Mouse (Mus musculus) induced T-regulatory cell, adult 2 months (primary cell): ENCODE measurements at regions not wholly inside any gene's neighbourhood (a gene's known extent, or its start where the extent isn't known, plus 50 kb on each side); places are given as distances from the start of the nearest gene placed in this dataset.

Experiments
- DNase-seq: peaks from one replicate; pipeline ENCODE4 v3.0.0-alpha.2; 2012; ENCODE audit warnings: low read depth

DNA sequence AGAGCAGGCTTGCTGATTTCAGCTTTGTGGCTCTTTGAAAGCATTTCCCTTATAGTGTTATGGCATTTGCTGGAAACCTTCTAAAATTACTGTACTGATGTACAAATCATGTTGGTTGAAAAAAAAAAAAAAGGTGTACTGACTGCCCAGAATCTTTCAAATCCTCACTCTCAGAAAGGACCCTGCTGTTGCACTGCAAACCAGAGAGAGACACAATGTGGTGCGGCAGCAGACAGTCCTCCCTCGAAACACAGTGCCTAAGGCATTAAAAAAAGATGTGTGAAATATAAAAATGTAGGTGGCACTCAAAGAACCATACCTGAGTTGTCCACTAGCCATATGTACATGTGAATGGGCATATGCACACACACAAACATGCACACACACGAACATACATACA is 128.3 kb downstream of the Actr3 start:
- no peak for DNase-seq

GRCm38 (mm10) chr1:125298520-125299090 is 136.9 kb downstream of the Actr3 start:
- DNase-seq = no peak

- DNase-seq = no peak
Measured at GRCm38 (mm10) chr1:125295646-125296045, 139.9 kb downstream of the Actr3 start.

- no peak for DNase-seq
Measured at GRCm38 (mm10) chr1:125290320-125291021, 145.1 kb downstream of the Actr3 start.

- no peak for DNase-seq
Measured at GRCm38 (mm10) chr1:125286347-125286746, 149.2 kb downstream of the Actr3 start.

DNA sequence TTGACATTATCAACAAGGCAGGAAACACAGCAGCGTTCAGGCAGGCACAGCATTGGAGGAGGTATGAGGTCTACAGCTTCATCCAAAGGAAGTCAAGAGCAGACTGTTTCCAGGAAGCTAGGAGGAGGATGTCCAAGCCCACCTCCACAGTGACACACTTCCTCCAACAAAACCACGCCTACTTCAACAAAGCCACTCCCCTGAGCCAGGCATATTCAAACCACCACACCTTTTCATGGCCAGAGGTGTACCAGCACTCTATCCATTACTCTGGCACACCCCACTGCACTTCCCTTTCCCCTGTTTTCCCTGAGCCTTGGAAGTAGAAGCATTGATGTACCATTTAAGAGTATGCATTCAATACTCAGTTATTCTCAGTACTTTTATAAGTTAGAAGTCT is 150.8 kb downstream of the Actr3 start:
- no peak for DNase-seq

DNA sequence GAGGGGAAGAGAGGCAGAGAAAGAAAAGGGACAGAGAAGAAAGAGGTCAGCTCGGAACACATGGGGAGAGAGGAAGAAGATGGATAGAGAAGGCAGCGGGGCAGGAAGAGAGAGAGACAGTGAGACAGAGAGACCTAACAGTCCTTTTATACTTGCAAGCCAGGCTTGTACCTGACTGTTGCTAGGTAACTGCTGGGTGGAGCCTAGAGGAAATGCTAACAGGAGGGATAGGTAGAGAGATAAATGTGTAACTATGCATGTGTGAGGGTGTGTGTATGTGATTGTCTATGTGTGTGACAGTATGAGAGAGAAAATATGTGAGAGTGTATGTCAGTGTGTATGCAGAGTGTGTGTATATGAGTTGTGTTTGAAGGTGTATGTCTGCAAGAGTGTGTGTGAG is 161.8 kb downstream of the Actr3 start:
- DNase-seq = no peak

DNA sequence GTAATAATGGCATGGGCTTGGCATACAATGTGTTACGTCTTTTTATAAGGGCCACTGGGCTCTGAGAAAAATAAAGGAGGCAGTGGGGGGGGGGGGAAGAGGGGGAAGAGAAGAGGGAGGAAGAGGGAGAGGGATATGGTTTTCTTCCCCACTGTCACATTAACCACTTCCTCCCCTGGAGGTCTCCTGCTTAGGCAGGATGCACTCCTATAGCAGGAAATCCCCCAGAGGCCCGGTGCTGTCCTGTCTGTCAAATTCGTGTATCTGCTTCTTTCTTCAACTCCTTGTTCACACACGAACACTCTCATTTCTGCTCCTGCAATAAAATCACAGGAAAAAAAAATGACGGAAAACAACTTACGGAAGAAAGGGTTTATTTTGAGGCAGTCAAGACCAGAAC is 171.8 kb downstream of the Actr3 start:
- no peak for DNase-seq

GRCm38 (mm10) chr1:125263068-125263467 is 172.5 kb downstream of the Actr3 start:
- no peak for DNase-seq

DNA sequence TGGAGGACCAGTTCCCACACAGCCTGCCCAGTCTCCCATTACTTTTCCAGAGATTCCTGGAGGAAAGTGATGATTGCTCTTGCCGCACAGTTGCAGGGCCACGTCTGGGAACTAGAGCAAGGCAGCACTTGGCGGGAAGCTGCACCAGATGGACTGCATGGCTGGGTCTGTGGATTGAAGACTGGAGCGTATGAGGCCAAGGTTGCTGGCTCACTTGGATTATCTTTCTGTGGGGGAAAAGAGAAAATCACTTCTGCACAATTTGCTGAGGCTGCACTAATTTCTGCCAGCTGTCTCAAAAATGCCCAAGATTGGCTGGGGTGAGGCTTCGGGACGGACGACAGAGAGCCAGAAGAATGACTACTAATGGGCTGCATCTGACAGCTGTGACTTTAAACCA is 193.2 kb downstream of the Actr3 start:
- DNase-seq = no peak

DNA sequence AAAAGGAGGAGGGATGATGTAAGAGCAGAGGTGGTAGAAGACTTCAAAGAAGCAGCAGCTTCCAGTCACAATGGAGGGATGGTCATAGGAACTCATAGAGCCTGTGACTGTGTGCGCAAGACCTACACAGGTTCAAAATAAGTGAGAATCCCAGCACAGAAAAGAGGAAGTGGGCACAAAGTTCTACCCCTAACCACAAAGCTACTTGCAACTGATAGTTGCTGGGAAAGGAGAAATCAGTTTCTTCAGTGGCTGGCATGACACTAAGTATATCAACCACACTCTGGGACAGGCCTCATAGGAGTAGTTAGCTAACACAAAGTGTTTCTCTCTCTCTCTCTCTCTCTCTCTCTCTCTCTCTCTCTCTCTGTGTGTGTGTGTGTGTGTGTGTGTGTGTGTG is 193.8 kb downstream of the Actr3 start:
- DNase-seq = no peak

DNA sequence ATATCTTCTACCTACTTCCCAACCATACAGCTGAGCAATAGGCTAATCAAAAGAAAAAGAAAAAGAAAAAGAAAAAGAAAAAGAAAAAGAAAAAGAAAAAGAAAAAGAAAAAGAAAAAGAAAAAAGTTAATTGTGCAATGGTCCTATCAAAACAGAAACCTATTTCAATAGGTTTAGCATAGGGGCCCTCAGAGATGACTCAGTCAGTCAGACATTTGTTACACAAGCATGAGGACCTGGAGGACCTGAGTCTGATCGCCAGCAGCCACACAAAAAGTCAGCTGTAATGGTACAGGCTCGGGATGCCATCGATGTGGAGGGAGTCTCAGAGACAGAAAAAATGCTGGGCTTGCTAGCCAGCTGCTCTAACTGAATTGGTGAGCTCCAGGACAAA is 197.9 kb downstream of the Actr3 start:
- DNase-seq = no peak

- DNase-seq = no peak
Measured at GRCm38 (mm10) chr1:125236948-125237594, 198.5 kb downstream of the Actr3 start.

- no peak for DNase-seq
Measured at GRCm38 (mm10) chr1:125234747-125235146, 200.8 kb downstream of the Actr3 start.

GRCm38 (mm10) chr1:125223370-125223769 is 212.2 kb downstream of the Actr3 start:
- DNase-seq = no peak

DNA sequence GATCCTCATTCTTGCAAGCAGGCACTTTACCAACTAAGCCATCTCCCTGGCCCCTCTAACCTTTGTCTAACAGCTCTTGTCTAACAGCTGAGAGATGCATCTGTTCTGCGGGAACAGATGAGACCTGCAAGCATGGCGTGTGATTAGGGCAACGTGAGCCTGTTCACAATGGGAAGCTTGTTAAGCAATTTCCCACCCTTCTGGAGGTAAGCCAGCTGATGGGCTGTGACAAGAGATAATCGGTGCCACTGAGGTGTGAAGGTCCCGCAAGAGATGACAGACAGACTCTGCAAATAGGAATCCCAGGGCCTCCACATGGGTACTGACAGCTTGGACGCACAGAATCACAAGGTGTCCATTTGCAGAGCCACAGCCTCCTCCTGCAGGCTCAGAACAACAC is 219.3 kb downstream of the Actr3 start:
- no peak for DNase-seq

DNA sequence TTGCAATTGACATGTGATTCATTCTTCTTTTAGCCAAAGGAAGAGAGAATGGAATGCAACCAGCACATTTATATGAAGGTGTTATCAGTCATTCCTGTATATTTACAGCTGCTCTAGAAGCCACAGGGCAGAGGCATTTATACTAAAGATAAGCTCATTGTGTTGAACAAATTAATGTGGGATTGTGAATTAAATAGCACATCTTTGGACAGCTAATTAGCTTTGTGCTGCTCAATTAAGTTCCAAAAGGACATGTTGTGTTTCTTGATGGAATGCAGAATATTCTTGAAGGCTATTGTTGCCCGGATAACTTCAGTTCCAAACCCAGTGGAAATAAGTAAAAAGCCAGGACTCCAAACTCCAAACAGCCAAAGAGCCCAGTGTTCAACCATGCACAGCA is 248.4 kb downstream of the Actr3 start:
- no peak for DNase-seq

GRCm38 (mm10) chr1:125176124-125176937 is 259.2 kb downstream of the Actr3 start:
- DNase-seq = no peak

DNA sequence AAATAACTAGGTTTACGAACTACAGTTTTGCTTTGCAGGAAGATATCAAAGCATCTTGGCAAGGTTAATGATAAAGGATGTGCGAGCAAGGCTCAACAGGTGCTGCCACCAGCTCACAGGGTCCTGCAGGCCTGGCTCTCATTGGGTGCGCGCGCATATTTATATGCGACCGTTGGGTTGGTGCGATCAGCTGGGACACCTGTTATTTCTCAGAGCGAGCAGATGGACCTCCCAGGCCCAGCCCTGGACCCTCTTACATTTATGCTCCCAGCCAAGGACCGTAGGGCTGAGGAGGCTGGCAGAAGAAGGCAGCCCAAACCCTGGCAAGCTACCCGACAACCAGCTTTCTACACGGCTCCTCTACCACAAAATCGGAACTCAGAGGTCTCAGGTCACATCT is 260.8 kb downstream of the Actr3 start:
- DNase-seq = no peak

GRCm38 (mm10) chr1:125172474-125172873 is 263.1 kb downstream of the Actr3 start:
- no peak for DNase-seq

DNA sequence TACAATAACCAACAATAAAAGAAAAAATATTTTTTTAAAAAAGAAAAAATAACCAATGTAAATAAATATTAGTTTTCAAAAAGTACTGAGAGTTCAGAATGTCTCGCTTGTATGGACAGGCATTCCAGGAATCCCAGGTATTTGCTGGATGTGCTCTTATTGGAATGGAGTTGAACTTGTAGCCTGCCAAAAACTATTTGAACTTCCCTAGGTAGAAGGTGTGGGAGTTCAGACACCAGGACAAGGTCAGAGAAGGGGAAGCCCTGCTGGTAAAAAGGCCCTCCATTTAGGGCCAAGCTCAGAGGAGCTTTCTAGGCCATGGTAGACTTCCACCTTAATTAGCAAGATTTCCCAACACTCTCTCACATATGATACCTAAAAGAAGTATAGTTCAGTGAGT is 270.3 kb downstream of the Actr3 start:
- DNase-seq = no peak

DNA sequence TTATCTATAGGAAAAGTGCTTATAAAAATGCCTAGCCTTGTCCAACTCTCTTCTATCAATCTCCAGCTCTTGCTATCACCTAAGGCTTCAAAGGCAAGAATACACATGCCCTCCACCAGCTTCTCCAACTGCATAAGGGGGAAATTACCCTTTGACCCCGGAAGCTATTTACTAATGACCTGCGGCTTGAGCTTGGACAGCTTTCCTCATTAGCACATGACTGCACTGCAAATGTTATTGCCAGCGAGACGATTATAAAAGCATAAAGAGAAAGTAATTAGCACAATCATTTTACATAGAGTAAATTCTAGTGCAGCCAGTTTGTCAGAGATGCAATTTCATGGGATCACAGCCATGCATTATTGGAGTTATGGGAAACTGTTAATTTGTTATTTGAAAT is 277.0 kb downstream of the Actr3 start:
- no peak for DNase-seq

DNA sequence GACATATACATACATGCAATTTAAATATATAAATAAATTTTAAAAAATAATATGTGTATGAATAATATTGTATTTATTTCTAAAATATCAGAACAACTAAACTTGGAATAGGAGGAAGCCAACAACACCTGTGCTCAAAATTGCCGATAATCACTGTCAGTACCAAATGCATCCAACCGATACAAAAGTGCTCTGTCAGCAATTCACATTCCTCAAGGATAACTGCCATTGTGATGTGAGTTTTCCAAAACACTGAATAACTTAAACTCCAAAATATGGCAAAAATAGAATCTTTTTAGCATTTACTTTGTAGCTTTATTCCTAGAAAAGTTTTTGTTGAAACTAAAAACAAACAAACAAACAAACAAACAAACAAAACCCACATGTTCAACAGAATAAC is 279.4 kb downstream of the Actr3 start:
- DNase-seq = no peak
